Mouse (Mus musculus): ENCODE measurements at regions not wholly inside any gene's neighbourhood (a gene's known extent, or its start where the extent isn't known, plus 50 kb on each side); places are given as distances from the start of the nearest gene placed in this dataset.

DNA sequence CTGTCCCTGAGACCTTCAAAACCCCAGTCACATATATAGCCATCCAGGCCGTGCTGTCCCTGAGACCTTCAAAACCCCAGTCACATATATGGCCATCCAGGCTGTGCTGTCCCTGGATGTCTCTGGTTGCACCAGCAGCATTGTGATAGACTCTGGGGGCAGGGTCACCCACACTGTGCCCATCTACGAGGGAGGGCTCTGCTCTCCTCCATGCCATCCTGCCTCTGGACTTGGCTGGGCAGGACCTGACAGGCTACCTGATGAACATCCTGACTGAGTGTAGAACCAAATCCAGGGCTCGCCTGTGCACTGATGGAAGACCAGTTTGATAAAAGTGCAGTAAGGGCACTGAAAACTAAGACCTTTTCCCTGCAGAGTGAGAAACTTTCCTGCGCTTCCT is 63.1 kb upstream of the S1pr3 start:
- no peak for DNase-seq

DNA sequence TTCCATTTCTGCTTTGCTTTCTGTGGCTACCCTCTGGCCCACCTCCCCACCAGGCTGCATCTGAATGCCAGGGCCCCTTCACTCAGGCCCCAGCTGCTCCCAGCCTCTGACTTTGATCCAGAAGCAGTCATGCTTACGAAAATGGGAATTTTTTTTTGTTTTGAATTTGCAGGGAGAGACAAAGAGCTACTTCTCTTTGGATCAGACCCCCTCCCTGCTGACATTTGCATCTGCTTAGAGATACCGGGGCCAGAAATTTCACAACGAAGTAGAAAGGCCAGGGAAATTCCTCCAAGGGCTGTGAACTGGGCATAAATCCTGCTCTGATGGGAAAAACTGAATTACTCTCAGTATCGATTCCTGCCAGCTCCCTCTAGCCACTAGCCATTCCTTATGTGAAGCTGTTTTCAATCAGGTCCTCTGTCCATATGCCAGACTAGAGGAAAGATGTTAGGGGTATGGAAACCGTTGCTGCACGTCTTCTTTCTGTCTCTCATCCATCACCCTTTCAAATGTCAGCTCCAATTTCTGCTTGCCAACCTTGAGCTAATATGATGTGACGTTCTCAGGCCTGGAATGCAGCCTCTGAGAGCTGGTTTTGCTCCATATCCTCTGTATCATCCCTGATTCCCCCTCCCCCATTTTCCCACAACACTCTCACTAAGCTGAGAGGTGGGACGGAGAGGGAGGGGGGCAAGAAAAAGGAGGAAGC is 62.4 kb upstream of the S1pr3 start:
- peak; percentile 19 for DNase-seq

DNA sequence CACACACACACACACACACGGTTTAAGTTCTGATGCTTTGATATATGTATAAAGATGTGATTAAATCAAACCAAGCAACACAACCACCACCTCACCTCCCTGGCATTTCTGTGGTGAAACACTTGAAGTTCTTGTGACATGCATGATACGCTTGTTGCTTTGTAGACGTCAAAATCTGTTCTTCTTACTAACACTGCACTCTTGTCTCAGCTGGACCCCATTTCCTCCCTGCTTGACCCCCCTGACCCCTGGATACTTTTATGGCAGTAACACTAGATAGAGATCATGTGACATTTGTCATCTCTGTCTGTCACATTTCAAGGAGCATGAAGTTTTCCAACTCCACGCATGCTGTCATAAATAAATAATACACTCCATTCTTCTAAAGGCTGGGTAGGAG is 59.7 kb upstream of the S1pr3 start:
- peak; percentile 32 for DNase-seq

DNA sequence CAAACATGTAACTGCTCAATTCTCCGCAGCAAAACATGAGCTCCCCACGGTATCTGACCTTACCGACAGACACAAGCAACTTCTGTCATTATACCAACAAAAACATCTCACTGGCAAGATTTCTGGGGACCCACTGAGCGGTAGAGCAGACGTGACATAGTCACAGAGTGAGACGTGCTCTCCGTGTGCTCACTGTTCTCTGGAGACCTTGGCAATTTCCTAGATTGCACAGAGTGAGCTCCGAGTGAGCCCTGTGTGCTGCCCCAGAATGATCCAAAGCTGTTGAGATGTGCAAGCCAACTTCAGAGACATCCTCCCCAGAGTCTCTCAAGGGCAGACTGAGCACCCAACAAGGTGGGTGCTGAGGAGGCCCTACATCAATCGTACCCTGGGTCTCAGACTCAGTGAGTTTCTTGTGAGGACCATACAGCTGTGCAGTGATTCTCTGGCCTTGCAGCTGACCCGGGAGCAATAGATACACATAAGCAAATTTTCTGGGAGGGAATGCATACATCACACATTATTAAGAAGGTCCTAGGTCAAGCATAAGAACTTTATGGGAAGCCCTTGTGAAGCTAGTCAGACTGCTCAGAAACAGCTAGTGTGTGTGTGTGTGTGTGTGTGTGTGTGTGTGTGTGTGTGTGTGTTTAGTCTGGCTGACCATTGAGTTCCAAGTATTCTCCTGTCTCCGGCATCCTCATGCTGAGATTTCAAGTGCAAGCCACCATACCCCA is 58.5 kb upstream of the S1pr3 start:
- DNase-seq, result no peak

DNA sequence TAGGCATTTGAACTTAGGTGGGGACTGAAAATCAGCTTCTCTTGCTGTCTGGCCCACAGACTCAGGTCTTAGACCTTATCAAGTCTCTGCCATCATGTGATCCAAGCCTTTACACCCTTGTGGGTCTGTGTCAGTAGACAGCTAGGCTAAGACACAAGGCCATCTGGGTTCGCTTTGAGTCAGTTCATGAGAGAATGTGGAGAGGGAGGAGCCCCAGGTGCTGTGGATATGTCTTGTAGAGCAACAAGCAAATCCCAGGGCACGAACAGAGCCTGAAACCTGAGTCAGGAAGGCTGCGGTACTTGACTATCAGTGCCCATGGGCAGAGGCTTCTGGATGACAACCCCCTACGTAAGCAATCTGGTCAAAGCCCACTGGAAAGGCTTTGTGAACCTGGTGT is 55.6 kb upstream of the S1pr3 start:
- DNase-seq, result no peak

DNA sequence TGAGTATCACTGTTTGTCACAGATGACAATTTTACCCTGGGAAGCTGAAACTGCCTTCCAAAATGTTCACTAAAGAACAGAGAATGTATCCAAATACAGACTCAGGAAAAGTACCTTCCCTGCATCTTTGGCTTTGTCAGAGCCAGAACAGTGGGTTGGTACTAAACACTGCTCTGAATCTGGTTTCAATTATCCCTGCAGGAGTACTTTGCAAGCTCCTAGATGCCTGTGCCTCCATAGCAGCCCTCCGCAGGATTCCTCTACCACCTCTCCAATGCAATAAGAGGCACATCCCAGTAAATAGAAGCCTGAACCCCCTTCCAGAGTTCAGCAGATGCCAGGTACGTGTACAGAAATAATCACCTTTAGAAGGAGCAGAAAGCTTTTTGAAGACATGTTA is 52.9 kb upstream of the S1pr3 start:
- DNase-seq, result no peak

Measured in lung, postnatal 10 days (tissue).